Mouse (Mus musculus): ENCODE measurements at regions not wholly inside any gene's neighbourhood (a gene's known extent, or its start where the extent isn't known, plus 50 kb on each side); places are given as distances from the start of the nearest gene placed in this dataset.

DNA sequence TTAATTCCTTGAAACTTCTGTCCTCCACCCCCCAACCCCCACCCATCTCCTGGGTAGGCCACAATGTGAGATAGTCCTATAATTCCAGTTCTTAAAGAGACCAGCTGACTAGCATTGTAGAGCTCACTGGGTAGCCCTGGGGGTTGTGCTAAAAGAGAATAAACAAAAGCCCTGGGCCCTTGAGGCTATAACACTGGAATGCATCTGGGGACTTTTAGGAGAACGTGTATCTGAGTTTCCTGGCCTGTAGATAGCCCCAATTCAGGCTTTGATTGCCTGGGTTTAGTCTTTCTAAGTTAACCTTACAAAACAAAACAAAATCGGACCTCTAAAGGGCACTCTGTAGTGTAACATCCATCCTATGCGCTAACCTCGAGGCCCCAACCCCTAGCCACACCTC lies 234.1 kb upstream of the 4930412O13Rik start:
- WGBS = 17% methylated on average over 4 of the region's 4 CpGs
- no peak for DNase-seq (ENCODE audit: low read depth, low spot score)

- WGBS = 82% methylated on average over 1 of the region's 1 CpGs
- DNase-seq (ENCODE audit: low read depth, low spot score) = no peak
Measured at GRCm38 (mm10) chr2:9650082-9650481, 231.0 kb upstream of the 4930412O13Rik start.

GRCm38 (mm10) chr2:9658880-9659279 lies 222.2 kb upstream of the 4930412O13Rik start:
- DNase-seq (ENCODE audit: low read depth, low spot score) = no peak
- WGBS = 82% methylated on average over 4 of the region's 4 CpGs

- 71% methylated on average over 4 of the region's 4 CpGs for WGBS
- no peak for DNase-seq (ENCODE audit: low read depth, low spot score)
Measured at GRCm38 (mm10) chr2:9669621-9670020, 211.4 kb upstream of the 4930412O13Rik start.

DNA sequence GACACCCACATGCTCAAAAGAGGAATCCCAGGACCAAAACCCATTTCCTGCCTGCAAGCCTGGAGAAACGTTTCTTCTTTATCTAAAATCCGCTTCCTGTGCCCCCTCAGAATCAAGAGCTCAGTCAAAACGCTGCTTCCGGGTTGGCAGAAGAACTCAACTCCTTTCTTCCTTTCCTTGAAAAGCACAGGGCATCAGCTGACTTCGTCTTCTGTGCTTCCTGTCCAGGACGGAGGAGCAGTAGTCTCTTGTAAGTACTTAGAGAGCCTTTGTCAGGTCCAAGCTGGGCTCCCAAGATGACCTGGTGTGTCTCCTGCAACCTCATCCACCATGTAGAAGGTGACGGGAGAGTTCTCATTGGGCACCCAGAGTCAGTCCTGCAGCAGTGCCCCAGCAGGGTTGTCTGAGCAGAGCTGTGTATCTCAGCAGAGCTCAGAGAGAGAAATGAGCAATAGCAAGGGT lies 199.3 kb upstream of the 4930412O13Rik start:
- DNase-seq (ENCODE audit: low read depth, low spot score) = no peak
- WGBS = 44% methylated on average over 7 of the region's 7 CpGs

- DNase-seq (ENCODE audit: low read depth, low spot score) = no peak
- WGBS = 70% methylated on average over 2 of the region's 2 CpGs
Measured at GRCm38 (mm10) chr2:9683673-9684210, 197.3 kb upstream of the 4930412O13Rik start.

- WGBS = 82% methylated on average over 7 of the region's 7 CpGs
- no peak for DNase-seq (ENCODE audit: low read depth, low spot score)
Measured at GRCm38 (mm10) chr2:9688176-9688575, 192.9 kb upstream of the 4930412O13Rik start.

DNA sequence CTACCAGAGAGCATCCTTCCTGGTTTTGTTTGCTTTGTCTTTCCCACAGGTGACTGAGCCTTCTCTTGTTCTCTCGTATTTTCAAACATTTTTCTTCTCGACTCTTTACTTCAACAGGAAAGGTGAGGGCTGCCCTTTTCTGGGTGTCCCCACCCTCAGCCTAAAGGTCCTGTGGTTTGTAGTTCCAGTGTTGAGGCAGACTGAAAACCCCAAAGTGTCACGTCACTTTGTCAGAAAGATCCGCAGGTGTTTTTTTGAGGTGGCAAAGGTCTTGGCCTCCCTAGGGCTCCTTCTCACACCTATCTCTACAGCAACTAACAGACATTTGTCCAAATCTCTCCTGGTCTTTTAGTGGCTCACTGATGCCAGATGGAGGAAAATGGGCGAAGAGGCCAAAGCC lies 191.5 kb upstream of the 4930412O13Rik start:
- WGBS = 74% methylated on average over 5 of the region's 5 CpGs
- DNase-seq (ENCODE audit: low read depth, low spot score) = no peak

DNA sequence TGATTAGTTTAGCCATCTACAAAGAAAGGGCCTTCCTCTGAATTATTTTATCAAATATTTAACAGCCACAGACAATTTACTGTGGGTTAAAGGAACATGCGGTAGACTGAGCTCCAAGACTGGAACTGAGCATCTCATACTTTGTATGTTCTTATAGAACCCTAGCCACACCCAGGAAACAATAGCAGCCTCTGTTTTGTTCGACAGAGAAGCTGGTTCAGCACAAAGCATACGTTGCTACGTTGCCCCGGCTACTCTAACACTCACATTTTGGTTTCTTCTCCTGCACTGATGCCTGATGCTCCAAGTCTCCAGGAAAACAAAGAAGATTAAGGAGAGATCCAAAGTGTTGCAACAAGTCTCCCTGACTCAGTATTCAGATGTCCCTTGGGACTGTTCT lies 189.5 kb upstream of the 4930412O13Rik start:
- WGBS = 74% methylated on average over 5 of the region's 5 CpGs
- DNase-seq (ENCODE audit: low read depth, low spot score) = no peak

- no peak for DNase-seq (ENCODE audit: low read depth, low spot score)
- WGBS = 65% methylated on average over 8 of the region's 8 CpGs
Measured at GRCm38 (mm10) chr2:9691906-9692305, 189.1 kb upstream of the 4930412O13Rik start.

GRCm38 (mm10) chr2:9693351-9693750 lies 187.7 kb upstream of the 4930412O13Rik start:
- 61% methylated on average over 9 of the region's 9 CpGs for WGBS
- DNase-seq (ENCODE audit: low read depth, low spot score) = no peak

DNA sequence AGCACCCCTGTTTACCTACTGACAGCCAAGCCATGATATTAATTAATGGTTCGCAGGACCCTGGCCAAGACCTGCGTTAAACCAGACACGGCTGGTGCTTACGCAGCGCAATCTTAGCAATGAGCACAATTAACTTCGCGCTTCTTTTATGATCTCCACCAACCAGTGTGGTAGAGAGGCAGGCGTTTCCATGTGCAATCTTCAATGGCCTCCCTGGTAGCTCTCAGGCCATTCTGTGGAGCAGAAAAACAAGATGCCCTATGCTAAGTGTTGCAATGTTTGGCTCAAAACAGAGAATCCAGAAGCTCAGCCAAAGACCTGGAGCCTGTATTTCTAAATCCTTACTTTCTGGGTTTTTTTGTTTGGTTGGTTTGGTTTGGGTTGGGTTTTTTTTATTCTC lies 186.9 kb upstream of the 4930412O13Rik start:
- DNase-seq (ENCODE audit: low read depth, low spot score) = no peak

DNA sequence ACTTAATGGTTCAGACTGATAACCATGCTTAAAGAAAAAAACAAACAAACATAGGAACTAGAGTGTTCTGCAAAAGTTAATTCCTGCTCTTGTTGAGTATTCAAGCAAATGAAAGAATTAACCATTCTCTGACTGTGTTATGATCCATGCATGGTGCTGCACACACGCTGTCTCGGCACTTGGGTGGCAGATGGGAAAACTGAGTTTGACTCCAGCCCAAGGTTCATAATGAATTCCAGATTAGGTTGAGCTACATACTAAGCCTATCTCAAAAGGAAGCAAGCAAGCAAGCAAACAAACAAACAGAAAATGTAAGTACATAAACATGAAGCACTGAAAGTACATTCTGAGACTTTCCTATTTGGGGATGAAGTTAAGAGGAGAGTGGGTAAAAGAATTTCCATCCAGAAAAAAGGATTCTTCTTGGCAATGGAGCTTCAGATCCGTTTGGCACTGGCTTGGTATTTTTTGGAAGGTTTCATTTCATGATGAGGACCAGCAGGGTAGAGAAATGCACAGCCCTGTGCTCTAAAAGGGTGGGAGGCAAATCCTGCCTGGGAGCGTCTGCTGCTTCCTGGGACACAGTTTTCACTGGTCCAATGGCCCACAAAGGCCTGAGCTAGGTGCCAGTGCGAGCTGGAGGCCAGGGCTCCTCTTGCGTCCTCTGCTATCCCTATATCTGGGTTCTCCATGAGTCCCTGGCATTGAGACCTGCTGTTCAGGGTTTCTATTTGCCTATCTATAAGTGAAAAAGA lies 183.3 kb upstream of the 4930412O13Rik start:
- WGBS = 74% methylated on average over 6 of the region's 6 CpGs
- DNase-seq (ENCODE audit: low read depth, low spot score) = no peak

More for the DNA sequence above, 186.9 kb upstream of the 4930412O13Rik start:
- WGBS = 74% methylated on average over 8 of the region's 8 CpGs

- DNase-seq (ENCODE audit: low read depth, low spot score) = no peak
- 60% methylated on average over 3 of the region's 3 CpGs for WGBS
Measured at GRCm38 (mm10) chr2:9704266-9704665, 176.8 kb upstream of the 4930412O13Rik start.

- WGBS = 73% methylated on average over 7 of the region's 7 CpGs
- DNase-seq (ENCODE audit: low read depth, low spot score) = no peak
Measured at GRCm38 (mm10) chr2:9709466-9709865, 171.6 kb upstream of the 4930412O13Rik start.

DNA sequence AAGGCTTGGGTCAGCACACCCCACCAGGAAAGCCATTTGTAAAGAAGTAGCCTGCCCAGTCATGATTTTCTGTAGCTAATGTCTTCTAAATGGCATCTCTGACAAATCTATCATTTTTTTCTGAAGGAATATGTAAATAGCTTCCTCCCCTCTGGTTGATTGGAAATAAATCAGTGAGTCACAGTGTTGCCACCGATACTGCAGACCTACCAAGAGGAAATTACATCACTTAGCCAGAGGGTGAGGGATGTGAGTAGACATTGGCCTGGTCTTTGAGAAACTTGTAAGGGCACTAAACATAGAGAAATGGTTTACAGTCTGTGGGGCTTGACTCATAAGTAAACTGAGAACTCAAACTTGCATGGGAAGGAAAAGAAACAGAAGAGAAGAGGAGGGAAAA lies 163.1 kb upstream of the 4930412O13Rik start:
- no peak for DNase-seq (ENCODE audit: low read depth, low spot score)
- 56% methylated on average over 1 of the region's 1 CpGs for WGBS

DNA sequence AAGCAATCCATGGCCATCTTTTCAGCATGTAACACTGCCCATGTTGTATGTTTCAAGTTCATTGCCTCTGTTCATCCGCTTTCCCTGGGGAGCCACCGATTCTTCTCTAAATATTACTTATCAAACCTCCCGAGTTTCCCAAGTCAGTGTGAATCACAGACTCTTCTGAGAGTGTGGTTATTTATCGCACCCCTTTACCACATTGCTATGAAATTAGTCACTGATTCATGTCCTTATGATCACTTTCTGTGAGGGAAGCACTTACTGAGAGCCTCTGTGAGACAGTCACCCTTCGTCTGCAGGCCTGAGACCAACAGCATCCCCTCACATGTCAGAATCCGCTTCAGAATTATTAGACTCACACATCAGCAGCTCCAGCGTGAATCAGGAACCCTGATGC lies 147.8 kb upstream of the 4930412O13Rik start:
- DNase-seq (ENCODE audit: low read depth, low spot score) = no peak
- 79% methylated on average over 7 of the region's 7 CpGs for WGBS

GRCm38 (mm10) chr2:9744181-9744580 lies 136.9 kb upstream of the 4930412O13Rik start:
- DNase-seq (ENCODE audit: low read depth, low spot score) = no peak
- 71% methylated on average over 3 of the region's 3 CpGs for WGBS

DNA sequence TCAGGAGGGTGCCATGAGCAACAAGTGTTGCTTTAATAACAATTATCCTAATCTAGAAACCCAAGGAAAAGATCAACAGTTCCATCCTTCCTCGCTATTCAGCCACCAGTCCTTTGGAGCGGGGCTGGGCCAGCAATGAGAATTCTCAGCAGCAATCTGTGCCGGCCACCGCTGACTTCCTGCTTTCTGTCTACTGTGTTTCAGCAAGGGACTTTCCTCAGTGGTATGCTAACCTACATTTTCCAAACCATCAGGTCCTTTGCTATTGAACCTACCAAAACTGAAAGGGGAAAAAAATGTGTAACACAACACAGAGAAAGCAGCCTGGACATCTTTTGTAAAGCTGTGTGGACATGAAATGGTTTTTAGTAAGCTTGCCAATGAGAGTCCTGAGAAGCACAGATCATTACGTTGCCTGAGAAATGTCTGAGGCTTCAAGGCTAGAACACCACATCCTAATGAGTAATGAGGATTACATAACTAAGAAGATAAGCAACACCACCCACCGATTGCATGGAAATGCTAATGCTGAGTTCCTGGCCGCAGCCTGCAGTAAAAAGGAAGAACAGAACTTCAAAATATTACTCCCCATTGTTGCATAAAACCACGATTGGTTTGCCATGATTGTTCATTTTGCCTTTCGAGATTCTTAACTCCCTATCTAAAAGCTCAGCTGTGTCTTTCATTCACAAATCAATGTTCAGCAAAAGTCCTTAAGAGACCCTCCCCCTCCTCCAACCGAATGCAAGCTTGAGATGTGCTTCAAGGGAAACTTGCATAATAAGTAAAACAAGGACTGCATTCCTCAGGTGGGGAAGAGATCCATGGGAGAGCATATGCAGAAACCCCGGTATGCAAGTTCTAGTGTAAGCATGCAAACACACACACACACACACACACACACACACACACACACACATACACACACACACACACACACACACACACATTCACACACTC lies 130.9 kb upstream of the 4930412O13Rik start:
- 50% methylated on average over 11 of the region's 11 CpGs for WGBS
- no peak for DNase-seq (ENCODE audit: low read depth, low spot score)

GRCm38 (mm10) chr2:9753691-9754090 lies 127.4 kb upstream of the 4930412O13Rik start:
- whole genome bisulfite sequencing = 29% methylated on average over 7 of the region's 7 CpGs
- no peak for DNase-seq (ENCODE audit: low read depth, low spot score)
